Mouse (Mus musculus) T-helper 17 cell (primary cell): ENCODE measurements at regions not wholly inside any gene's neighbourhood (a gene's known extent, or its start where the extent isn't known, plus 50 kb on each side); places are given as distances from the start of the nearest gene placed in this dataset.
"Not testable (repeated sequence)": the region's sequence is repeated elsewhere in the genome, so short reads cannot be mapped to it uniquely, and the experiment has no call there.

Experiments used
- in situ Hi-C, 2 experiments: fragments of 300-600 bp; cut with MboI, MseI; formaldehyde crosslinking; loops; 1 replicate in 1 of 2; 2 replicates in 1 of 2; pipeline ENCODE4 v1.15.1; 2025; ENCODE audit warnings: high pct_unique_total_duplicates in 2 of 2

GRCm38 (mm10) chr7:36224416-36224815, 421.6 kb upstream of the Zfp507 start:
- in situ Hi-C loops, result no loop called here

GRCm38 (mm10) chr7:36218386-36218785, 415.6 kb upstream of the Zfp507 start:
- in situ Hi-C loops, result loop anchor here in 1 of 2 experiments (10.0 kb wide), 1 partner anchor 866 kb away; no protein-coding TSS in a partner anchor

- in situ Hi-C loops, result loop anchor here in 1 of 2 experiments (10.0 kb wide), 1 partner anchor 875 kb away; no protein-coding TSS in a partner anchor
Measured at GRCm38 (mm10) chr7:36210034-36210433, 407.2 kb upstream of the Zfp507 start.

- in situ Hi-C loops, result no loop called here
Measured at GRCm38 (mm10) chr7:36207525-36208260, 404.9 kb upstream of the Zfp507 start.

GRCm38 (mm10) chr7:36198091-36198700, 395.4 kb upstream of the Zfp507 start:
- in situ Hi-C loops, result no loop called here

- in situ Hi-C loops, result no loop called here
Measured at GRCm38 (mm10) chr7:36196154-36196720, 393.4 kb upstream of the Zfp507 start.

GRCm38 (mm10) chr7:36192645-36193044, 389.8 kb upstream of the Zfp507 start:
- in situ Hi-C loops, result no loop called here

GRCm38 (mm10) chr7:36177947-36178346, 375.1 kb upstream of the Zfp507 start:
- in situ Hi-C loops, result no loop called here

- in situ Hi-C loops, result no loop called here
Measured at GRCm38 (mm10) chr7:36175296-36175695, 372.5 kb upstream of the Zfp507 start.

GRCm38 (mm10) chr7:36172511-36172910, 369.7 kb upstream of the Zfp507 start:
- in situ Hi-C loops, result not testable (repeated sequence)

GRCm38 (mm10) chr7:36157270-36157945, 354.6 kb upstream of the Zfp507 start:
- in situ Hi-C loops, result loop anchor here in 1 of 2 experiments (10.0 kb wide), 1 partner anchor 1557 kb away; no protein-coding TSS in a partner anchor

GRCm38 (mm10) chr7:36156595-36156994, 353.8 kb upstream of the Zfp507 start:
- in situ Hi-C loops, result loop anchor here in 1 of 2 experiments (10.0 kb wide), 1 partner anchor 1558 kb away; no protein-coding TSS in a partner anchor

GRCm38 (mm10) chr7:36155576-36155975, 352.8 kb upstream of the Zfp507 start:
- in situ Hi-C loops, result loop anchor here in 1 of 2 experiments (10.0 kb wide), 1 partner anchor 1559 kb away; no protein-coding TSS in a partner anchor

GRCm38 (mm10) chr7:36155159-36155558, 352.4 kb upstream of the Zfp507 start:
- in situ Hi-C loops, result loop anchor here in 1 of 2 experiments (10.0 kb wide), 1 partner anchor 1560 kb away; no protein-coding TSS in a partner anchor

GRCm38 (mm10) chr7:36150871-36151560, 348.2 kb upstream of the Zfp507 start:
- in situ Hi-C loops, result loop anchor here in 1 of 2 experiments (10.0 kb wide), 1 partner anchor 1564 kb away; no protein-coding TSS in a partner anchor

GRCm38 (mm10) chr7:36136571-36136970, 333.8 kb upstream of the Zfp507 start:
- in situ Hi-C loops, result no loop called here

- in situ Hi-C loops, result no loop called here
Measured at GRCm38 (mm10) chr7:36134557-36134956, 331.8 kb upstream of the Zfp507 start.

GRCm38 (mm10) chr7:36133658-36134143, 330.9 kb upstream of the Zfp507 start:
- in situ Hi-C loops, result no loop called here

GRCm38 (mm10) chr7:36133026-36133425, 330.2 kb upstream of the Zfp507 start:
- in situ Hi-C loops, result no loop called here

- in situ Hi-C loops, result no loop called here
Measured at GRCm38 (mm10) chr7:36132569-36132968, 329.8 kb upstream of the Zfp507 start.

- in situ Hi-C loops, result no loop called here
Measured at GRCm38 (mm10) chr7:36097054-36097453, 294.3 kb upstream of the Zfp507 start.
